Mouse (Mus musculus) small intestine, adult 2 months (tissue): ENCODE measurements around the gene Noc2l.

ENCODE experiments used
- CTCF ChIP-seq: fragments of 200-500 bp; IDR thresholded peaks from 2 replicates; pipeline ENCODE4 v1.5.1; 2012; ENCODE audit warnings: low read depth, mild to moderate bottlenecking, control low read depth, inconsistent platforms, low read length, moderate library complexity, mixed read lengths; ENCODE audit not compliant: insufficient replicate concordance, insufficient read length; ENCODE audit errors: extremely low read depth
- POLR2A ChIP-seq: fragments of 200-500 bp; IDR thresholded peaks from 2 replicates; pipeline ENCODE4 v1.6.1; 2012; ENCODE audit warnings: low read depth, mild to moderate bottlenecking, control low read depth, inconsistent platforms, low read length, moderate library complexity

DNA sequence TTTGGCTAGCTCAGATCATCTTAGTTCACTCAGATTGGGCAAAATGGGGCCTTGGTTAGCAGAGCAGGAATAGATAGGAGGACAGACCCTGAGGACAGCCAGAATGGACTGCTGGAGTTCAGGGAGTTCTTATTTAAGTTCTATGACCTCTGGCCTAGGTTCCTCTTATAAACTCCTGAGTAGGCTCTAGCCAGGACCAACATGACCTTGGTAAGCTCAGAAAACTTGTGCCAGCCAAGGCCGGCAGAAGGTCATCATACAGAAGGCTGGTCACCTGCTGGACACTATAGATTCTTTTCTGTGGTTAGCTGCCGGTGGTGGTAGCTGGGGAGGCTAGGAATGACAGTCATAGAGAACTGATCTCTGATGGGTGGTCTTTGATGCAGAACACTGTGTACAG lies 19.6 kb upstream of the Noc2l start:
- TF ChIP-seq CTCF: no peak
- no peak for TF ChIP-seq POLR2A
